Mouse (Mus musculus) heart, embryonic 16.5 days (tissue): Measurements from ENCODE around the gene Kidins220. TPM values are rescaled to one million over a fixed set of nuclear protein-coding genes. Genes with fewer than 3 reads are reported as not detected.

Source experiments
- ATAC-seq: fragments of 200-750 bp; cut with Nextera tagmentation; replicated peaks from 2 replicates; pipeline ENCODE4 v1.8.0; 2017; ENCODE audit warnings: moderate number of reproducible peaks; ENCODE audit not compliant: insufficient read depth, low FRiP score; ENCODE audit errors: extremely low read depth
- H3K27ac ChIP-seq: fragments of 300-500 bp; sonication (generic); 2 replicates; pipeline ENCODE4 v1.5.1; 2014; ENCODE audit warnings: mild to moderate bottlenecking, low read length, control low read depth, moderate library complexity
- H3K27me3 ChIP-seq: fragments of 300-500 bp; sonication (generic); 2 replicates; pipeline ENCODE4 v1.6.1; 2014; ENCODE audit warnings: low read length, mixed read lengths; ENCODE audit not compliant: control insufficient read depth, insufficient read depth
- H3K36me3 ChIP-seq: fragments of 300-500 bp; sonication (generic); 2 replicates; pipeline ENCODE4 v1.6.1; 2014; ENCODE audit not compliant: control insufficient read depth, insufficient read depth
- H3K4me1 ChIP-seq: fragments of 300-500 bp; sonication (generic); 2 replicates; pipeline ENCODE4 v1.6.1; 2014; ENCODE audit warnings: low read length, mixed read lengths; ENCODE audit not compliant: control insufficient read depth, insufficient read depth
- H3K4me2 ChIP-seq: fragments of 300-500 bp; sonication (generic); 2 replicates; pipeline ENCODE4 v1.6.1; 2014; ENCODE audit warnings: low read depth, mild to moderate bottlenecking, control low read depth, low read length
- H3K4me3 ChIP-seq: fragments of 300-500 bp; sonication (generic); 2 replicates; pipeline ENCODE4 v1.5.1; 2014; ENCODE audit warnings: mild to moderate bottlenecking, control low read depth, low read length
- H3K9ac ChIP-seq: fragments of 300-500 bp; sonication (generic); 2 replicates; pipeline ENCODE4 v1.6.1; 2014; ENCODE audit warnings: low read length, control low read depth
- H3K9me3 ChIP-seq: fragments of 300-500 bp; sonication (generic); replicated peaks from 2 replicates; pipeline ENCODE4 v1.6.1; 2016; ENCODE audit warnings: low read length; ENCODE audit not compliant: control insufficient read depth
- WGBS: fragments of 180-500 bp; shearing (Covaris S2); extraction: QIAGEN DNeasy Blood & Tissue Kit; methylation state at CpG from one replicate; pipeline ENCODE4 v1.1.7; 2014; 5-methylcytosine and 5-hydroxymethylcytosine counted together
- polyA plus RNA-seq: library from polyadenylated mRNA; unstranded; fragments of >200 nt; fragmentation: Nextera tagmentation; extraction: Ambion mirVana; gene quantifications from 2 replicates; pipeline ENCODE4 v1.2.1, GENCODE M21; 2015

Kidins220 gene
- polyA plus RNA-seq, 1 experiment from 2014 or later = 35.5 TPM

DNA sequence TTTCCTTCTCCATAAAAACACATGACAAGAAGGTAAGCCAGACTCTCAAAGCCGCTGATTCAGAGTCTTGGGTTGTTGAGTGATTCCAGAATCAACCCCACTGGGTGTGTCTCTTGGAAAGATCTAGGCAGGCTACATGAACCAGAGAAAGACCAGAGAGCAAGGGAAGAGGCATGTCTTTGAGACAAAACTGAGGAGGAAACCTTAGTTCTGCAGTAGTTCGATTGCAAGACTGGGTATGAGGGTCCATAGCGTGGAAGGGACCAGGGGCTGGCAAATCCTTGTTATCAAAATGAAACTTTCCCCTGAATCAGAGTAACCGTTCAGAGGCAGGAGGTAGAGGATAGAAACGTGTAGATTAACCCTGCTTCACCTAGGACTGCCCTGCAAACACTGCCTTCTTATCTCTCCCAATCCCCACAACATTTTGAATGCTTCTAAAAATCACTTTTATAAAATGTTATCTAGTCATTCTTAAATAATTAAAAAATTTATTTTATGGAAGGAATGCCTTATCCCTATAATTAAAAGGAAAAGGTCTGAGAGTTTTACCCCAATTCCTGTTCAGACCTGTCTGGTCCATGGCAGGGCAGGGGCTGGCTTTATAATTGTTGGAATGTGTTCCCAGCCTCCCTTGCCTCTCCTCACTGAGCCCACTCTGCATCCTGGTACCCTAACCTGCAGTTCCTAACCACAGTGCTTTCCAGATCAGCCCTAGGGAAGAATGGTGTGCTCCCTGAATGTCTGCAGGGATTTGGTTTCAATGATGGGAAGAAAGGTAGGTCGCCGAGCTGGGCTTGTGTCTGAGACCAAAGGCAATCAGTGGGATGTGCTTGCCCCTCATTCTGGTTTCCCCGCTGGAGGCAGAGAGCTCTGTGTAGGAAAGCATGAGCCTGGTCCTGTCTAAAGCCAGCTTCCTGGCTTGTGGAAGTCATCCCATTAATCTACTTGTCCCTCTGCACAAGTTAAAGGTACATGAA lies 2.1 kb upstream of the Kidins220 start:
- Histone ChIP-seq H3K9me3 (no peaks in the 10 kb centered on the region), H3K36me3 (no peaks in the 10 kb centered on the region; the same call in 1 of the 2 replicates), H3K4me3 (no peak overlapping the region), H3K4me2 (no peak overlapping the region), H3K9ac (no peak overlapping the region), H3K27ac (no peak overlapping the region), H3K4me1 (peaks cover 21% of the 10 kb centered on the region), H3K27me3 (no peaks in the 10 kb centered on the region)
- ATAC-seq = no peak
- 66% methylated on average over 8 of the region's 8 CpGs for WGBS

DNA sequence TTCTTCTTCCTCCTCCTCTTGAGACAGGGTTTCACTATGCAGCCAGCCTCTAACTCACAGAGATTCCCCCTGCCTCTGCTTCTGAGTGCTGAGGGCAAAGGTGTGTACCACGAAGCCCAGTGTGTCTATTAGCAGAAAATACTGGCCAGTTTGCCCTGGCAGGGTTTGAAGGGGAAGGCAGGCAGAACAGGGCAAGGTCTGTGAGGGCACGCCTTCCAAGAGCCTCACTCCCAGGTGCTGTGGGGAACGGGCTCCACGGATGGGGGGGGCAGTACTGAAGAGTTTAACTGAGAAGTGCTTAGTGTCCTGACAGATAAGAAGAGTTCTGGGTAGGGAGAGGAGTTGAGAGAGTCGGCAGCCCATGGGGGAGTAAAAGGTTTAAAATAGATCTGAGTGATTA lies 1.1 kb upstream of the Kidins220 start:
- Histone ChIP-seq H3K4me2 (no peak overlapping the region), H3K27me3 (no peaks in the 10 kb centered on the region), H3K9ac (no peak overlapping the region), H3K27ac (no peak overlapping the region), H3K9me3 (no peaks in the 10 kb centered on the region), H3K4me3 (no peak overlapping the region), H3K4me1 (peaks cover 21% of the 10 kb centered on the region), H3K36me3 (no peaks in the 10 kb centered on the region; the same call in 1 of the 2 replicates)
- ATAC-seq = no peak
- WGBS = 38% methylated on average over 5 of the region's 5 CpGs

DNA sequence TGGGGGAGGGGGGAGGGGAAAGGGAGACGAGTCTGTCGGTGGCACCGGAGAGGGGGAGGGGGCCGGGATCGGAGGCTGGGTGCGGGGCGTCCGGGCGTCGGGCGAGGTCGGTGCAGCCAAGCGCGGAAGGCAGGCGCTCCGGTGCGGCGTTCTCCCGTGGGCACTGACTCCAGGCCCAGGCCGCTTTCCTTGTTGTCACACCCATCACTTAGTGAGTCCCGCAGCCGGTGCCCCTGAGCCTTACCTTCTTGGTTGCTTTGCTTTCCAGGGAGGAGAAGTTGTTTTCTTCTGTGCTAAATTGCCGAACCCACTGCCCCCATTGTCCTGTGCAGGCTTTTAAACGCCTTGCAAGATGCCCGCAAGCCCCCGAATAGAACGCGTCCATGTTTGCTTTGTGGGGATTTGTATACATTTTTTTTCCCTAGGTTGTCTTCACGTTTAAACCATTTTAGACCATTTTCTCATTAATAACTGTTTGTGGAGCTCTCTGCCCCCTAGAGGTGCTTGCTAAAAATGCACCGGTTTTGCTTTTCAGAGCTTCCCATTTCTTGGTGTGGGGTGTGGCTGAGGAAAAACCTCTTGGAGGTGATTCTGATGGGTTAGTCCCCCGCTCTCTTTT lies 499 bp downstream of the Kidins220 start:
- Histone ChIP-seq H3K4me2 (peak overlapping the region; percentile 62), H3K9ac (peak overlapping the region; percentile 75), H3K4me3 (peak overlapping the region; percentile 78), H3K27me3 (no peaks in the 10 kb centered on the region), H3K36me3 (no peaks in the 10 kb centered on the region), H3K27ac (peak overlapping the region; percentile 94), H3K4me1 (peaks cover 23% of the 10 kb centered on the region), H3K9me3 (no peaks in the 10 kb centered on the region)
- under 1% methylated on average over 31 of the region's 31 CpGs for WGBS
- ATAC-seq = peak; percentile 74

DNA sequence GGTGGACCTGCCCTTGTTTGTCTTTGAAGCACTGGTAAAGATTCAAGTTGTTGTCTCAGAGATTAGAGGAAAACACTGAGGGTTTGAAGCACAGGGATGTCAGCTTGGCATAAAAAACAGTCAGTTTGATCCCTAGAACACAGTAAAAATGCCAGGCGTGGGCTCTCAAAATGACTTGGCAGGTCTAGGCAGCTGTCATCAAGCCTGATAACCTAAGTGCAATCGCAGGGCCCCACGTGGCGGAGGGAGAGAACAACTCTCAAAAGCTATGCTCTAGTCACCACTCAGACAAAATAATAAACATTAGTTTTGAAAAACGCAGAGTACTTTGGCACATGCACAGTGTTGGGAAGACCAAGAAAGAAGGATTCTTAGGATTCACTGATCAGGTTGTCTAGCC lies 10.5 kb downstream of the Kidins220 start:
- ATAC-seq = no peak

DNA sequence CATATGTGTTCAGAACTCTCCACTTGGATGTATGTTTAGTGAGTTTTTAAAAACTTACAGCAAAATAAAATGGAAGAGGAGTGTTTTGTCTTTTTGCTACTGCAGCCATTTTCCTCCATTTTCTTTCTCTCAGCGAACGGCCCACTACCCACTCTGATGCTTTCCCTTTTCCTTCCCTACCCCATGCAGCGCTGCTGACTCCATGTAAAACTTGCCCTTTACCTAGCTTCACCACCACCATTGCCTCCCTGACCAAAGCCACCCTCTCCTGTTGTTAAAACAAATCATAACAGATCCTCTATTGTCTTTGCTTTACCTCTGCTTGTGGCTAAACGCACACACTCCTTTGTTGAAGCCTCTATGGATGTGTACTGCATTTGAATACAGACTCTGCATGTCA lies 20.6 kb downstream of the Kidins220 start:
- H3K36me3 ChIP-seq = peaks cover 72% of the 10 kb centered on the region
- no peak overlapping the region for H3K4me3 ChIP-seq
- H3K9ac ChIP-seq = no peak overlapping the region
- H3K27ac ChIP-seq = no peak overlapping the region
- H3K4me2 ChIP-seq = no peak overlapping the region
- no peak for ATAC-seq
- WGBS = 96% methylated on average over 4 of the region's 4 CpGs
- H3K4me1 ChIP-seq = no peaks in the 10 kb centered on the region
- no peaks in the 10 kb centered on the region for H3K9me3 ChIP-seq
- H3K27me3 ChIP-seq = no peaks in the 10 kb centered on the region

More for the DNA sequence above, 10.5 kb downstream of the Kidins220 start:
- WGBS = 42% methylated on average over 5 of the region's 5 CpGs
- H3K4me1 ChIP-seq = peaks cover 31% of the 10 kb centered on the region
- peaks cover 20% of the 10 kb centered on the region for H3K36me3 ChIP-seq
- H3K9me3 ChIP-seq = no peaks in the 10 kb centered on the region
- no peaks in the 10 kb centered on the region for H3K27me3 ChIP-seq
- H3K27ac ChIP-seq = no peak overlapping the region
- H3K9ac ChIP-seq = no peak overlapping the region
- no peak overlapping the region for H3K4me3 ChIP-seq
- no peak overlapping the region for H3K4me2 ChIP-seq

DNA sequence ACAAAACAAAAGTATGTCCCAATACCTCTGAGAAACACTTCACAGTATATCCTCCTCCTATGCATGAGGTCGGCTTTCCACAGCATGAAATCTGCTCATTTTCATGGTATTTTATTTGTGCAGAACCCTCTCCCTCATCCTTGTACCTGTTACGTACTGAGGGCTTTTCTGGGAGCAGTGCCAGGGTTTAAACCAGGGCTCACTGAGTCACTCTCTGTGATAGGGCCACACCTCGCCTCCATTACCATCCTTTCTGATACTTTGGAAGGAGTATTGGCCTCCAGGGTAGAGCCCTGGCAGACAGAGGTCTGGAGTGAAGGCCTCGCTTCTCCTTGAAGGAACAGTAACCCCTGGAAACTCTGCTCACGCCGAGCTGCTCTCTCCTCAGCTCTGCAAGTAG lies 30.6 kb downstream of the Kidins220 start:
- no peaks in the 10 kb centered on the region for H3K9me3 ChIP-seq
- H3K4me2 ChIP-seq = no peak overlapping the region
- peaks cover 65% of the 10 kb centered on the region for H3K36me3 ChIP-seq
- no peaks in the 10 kb centered on the region for H3K27me3 ChIP-seq
- no peak overlapping the region for H3K4me3 ChIP-seq
- no peak for ATAC-seq
- WGBS = 76% methylated on average over 6 of the region's 6 CpGs
- H3K4me1 ChIP-seq = no peaks in the 10 kb centered on the region
- no peak overlapping the region for H3K9ac ChIP-seq
- no peak overlapping the region for H3K27ac ChIP-seq

DNA sequence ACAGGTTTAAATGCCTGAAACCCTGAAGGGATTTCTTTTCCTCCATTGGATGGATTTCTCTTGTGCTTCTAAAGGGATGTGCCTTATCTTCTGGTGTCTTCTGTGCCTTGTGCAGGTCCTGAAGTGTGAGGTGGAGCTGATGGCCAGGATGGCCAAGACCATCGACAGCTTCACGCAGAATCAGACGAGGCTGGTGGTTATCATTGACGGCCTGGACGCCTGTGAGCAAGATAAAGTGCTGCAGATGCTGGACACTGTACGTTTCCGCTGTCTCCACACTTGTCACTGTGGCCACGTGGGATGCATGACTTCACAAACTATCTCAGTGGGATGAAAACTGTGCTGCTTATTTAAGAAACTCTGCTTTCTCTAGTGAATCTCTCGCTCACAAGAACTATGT lies 35.2 kb downstream of the Kidins220 start:
- WGBS = 49% methylated on average over 9 of the region's 9 CpGs
- H3K9ac ChIP-seq = no peak overlapping the region
- peaks cover 57% of the 10 kb centered on the region for H3K36me3 ChIP-seq
- H3K27me3 ChIP-seq = no peaks in the 10 kb centered on the region
- no peak for ATAC-seq
- H3K4me3 ChIP-seq = no peak overlapping the region
- H3K27ac ChIP-seq = no peak overlapping the region
- peaks cover 14% of the 10 kb centered on the region for H3K4me1 ChIP-seq
- no peaks in the 10 kb centered on the region for H3K9me3 ChIP-seq
- H3K4me2 ChIP-seq = no peak overlapping the region

DNA sequence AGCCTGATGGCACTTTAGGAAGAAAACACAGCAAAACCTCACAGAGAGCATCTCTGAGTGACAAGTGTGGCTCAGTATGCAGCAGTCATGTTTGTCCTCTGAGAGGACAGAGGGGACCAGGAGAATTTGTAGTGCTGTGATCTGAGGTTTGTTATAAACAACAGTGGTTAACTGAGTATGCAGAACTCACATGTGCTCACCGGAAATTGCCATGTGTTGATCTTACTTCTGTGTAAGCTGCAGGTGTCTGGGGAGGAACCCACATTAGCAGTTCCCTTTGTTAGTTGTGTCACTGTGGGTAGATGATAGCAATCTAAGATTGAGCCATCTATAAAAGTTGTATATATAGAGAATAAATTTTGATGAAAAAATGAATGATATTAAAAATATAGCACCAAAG lies 35.7 kb downstream of the Kidins220 start:
- WGBS = 88% methylated on average over 1 of the region's 1 CpGs
- H3K4me1 ChIP-seq = peaks cover 14% of the 10 kb centered on the region
- H3K4me2 ChIP-seq = no peak overlapping the region
- peak; percentile 40; the same call in 1 of the 2 replicates for ATAC-seq
- H3K9me3 ChIP-seq = no peaks in the 10 kb centered on the region
- H3K4me3 ChIP-seq = no peak overlapping the region
- H3K9ac ChIP-seq = no peak overlapping the region
- H3K27ac ChIP-seq = no peak overlapping the region
- no peaks in the 10 kb centered on the region for H3K27me3 ChIP-seq
- peaks cover 57% of the 10 kb centered on the region for H3K36me3 ChIP-seq
